Mouse (Mus musculus): ENCODE measurements around the gene Themis2.

The Themis2 gene

DNA sequence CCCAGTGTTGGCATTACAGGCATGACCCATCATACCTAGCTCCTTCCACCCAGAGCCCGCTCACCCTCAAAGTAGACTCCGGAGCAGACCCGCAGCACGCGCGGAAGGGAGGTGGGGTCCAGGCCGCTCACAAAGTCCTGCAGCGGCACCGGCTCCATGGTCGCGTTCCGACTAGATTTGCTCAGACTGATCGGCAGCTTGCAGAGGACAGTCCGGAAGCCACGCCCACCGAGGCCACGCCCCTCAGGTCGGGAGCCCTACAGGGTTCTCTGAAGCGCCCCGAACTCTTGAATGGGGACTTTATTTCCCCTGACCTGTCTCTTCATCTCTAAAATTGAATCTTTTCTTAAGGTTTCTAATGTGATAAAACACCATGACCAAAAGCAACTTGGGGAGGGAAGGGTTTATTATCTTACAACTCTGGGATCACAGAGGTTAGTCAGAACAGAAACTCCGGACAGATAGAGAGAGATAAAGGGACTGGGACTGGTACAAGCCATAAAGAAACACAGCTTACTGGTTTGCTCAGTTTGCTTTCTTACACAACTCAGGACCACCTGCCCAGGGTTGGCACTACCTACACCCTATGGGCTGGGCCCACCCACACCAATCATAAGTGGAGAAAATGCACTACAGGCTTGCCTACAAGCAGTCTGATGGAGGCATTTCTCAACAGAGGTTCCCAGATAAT, at the start of gene Themis2:
Gene Themis2 (minus strand): TSS at position 192 of the 691 bp plus-strand sequence.
- peak; percentile 91 for DNase-seq (ENCODE audit: low read depth)

DNA sequence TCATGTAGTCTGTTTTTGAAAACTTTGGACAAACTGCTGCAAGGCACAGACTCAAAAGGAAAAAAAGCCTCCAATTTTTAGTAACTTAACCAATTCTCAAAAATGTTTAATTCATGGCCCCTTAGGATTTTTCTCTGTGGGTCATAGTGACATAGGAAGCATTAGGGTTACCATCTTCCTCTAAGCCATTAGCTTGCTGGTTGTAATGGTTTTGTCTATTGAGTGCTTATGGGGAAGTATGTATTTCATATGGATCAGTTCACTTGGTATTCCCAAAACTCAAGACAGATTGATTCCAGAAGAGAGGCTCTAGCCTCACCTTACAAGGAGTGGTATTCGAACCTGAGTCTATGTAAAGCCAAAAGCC, 47.5 kb upstream of the Themis2 start:
- no peak for DNase-seq (ENCODE audit: low read depth)

DNA sequence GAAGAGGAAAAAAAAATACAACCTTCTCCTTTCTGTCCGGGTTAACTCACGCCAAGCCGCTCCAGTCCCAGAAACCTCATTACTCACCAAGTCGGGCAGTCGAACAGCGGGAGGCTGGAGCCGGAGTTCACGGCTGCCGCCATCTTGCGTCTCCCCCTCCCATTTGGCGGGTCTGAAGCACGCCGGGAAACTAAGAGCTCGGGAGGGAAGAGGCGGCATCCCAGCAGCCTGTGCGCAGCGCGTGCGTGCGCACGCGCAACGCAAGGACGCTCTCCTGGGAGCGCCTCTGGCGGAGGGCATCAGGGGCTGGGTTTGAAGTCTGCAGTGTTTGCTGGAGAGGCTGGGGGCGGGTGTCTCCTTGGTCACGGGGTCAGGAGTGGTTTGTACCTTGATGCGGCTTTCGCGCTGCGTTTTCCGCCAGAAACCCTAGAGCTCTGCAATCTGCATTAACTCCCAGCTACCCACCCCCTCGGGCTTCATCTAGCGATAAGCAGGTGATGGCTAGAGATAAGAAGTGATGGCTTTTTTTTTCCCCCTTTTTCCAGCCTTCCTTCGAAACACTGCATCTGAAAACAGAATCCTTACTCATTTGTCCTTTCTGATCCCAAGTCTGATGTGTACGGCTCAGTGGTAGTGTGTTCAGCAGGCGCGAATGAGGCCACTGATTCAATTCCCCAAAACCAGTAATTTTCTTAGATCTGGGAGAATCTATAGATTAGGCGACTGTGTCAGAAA, 47.0 kb upstream of the Themis2 start, which contains the start of gene Ppp1r8:
Gene Ppp1r8 (minus strand): TSS at position 200 of the 735 bp plus-strand sequence.
- DNase-seq (ENCODE audit: low read depth), result peak; percentile 95

DNA sequence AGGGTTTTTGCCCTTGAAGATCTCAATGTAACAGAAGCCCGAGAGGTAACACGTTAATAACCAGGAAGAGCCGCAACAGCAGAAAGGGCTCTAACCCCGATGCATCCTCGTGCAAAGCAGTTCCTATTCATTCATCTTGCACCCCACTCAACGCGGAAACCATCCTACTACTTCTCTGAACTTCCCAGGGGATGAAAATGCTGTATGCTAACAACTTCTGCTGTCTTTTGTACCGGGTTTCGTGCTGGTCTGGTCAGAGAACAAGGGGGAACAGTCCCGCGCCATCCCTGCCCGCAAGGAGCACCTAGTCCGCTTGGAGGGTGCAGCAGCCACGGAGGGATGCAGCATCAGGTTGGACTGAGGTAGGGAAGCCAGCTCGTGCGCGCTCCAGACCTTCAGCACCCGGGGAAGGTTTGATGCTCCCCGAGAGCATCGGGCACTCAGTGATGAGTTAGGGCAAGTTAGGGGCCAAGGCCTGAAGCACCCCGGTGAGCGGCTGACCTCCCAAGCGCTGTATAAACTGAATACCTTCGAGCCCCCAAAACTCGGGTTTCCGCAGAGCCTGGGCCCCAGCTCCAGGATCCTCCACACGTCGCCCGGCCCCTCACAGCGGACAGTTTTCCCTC, 46.2 kb upstream of the Themis2 start:
- peak; percentile 62 for DNase-seq (ENCODE audit: low read depth)

DNA sequence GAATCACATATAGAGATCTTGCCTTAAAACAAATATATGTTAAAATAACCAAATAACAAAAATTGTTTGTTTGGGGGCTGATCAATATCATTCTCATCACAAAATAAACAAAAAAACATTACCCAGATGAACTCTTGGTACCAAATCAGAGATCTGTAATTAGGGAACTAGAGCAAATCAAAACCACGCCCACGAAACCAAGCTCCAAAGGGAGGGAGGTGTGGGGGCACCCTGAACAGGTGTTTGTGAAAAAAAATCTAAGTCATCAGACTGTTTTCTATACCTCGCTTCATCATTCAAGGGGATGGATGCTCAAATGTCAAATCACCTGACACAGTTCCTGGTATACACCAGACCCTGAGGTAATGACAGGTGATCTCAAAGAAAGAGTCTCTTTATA, 45.3 kb upstream of the Themis2 start:
- peak; percentile 29 for DNase-seq (ENCODE audit: low read depth)

DNA sequence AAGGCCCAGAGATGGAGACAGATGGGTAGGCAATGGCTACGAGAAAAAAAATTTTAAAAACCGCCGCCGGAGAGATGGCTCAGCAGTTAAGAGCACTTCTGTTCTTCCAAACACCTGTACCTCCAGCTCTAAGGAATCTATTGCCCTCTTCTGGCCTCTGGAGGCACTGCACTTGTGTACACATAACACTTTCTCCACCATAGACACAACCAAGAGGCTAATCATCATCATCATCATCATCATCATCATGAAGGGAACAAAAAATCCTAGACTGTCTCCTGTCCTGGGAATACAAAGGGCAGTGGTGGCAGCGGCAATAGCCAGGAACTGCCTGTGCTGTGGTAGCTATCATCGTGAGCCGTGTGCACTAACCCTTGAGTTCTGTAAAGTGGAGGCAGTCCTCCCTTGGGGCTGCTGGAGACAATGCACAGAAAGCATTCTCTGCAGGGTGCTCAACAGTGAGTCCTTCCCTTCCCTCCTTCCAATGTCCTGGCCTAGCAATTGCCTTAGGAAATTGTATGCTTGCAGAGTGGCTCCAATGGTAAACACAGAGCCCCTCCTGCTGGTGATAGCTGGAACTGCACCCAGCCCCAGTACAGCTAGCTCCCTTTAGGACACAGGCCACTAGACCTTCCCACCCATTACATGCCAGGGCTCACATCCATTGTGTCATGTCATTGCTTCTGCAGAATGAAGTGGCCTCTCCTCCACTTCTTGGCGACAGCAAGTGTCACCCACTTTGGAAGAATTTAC, 27.6 kb upstream of the Themis2 start:
- DNase-seq (ENCODE audit: low read depth), result peak; percentile 92

DNA sequence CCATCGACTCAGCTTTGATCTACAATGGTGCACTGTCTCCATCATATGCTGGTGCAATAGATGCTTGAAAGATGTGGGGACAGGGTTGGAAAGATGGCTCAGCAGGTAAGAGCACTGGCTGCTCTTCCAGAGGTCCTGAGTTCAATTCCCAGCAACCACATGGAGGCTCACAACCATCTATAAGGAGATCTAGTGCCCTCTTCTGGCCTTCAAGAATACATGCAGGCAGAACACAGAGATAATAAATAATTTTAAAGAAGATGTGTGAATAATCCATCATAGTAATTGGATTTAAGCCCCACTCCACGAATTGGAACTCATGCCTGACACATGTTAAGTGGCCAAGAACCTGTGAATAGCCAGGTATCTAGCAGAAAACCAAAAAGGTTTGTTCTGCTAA, 22.3 kb upstream of the Themis2 start:
- DNase-seq (ENCODE audit: low read depth), result no peak

DNA sequence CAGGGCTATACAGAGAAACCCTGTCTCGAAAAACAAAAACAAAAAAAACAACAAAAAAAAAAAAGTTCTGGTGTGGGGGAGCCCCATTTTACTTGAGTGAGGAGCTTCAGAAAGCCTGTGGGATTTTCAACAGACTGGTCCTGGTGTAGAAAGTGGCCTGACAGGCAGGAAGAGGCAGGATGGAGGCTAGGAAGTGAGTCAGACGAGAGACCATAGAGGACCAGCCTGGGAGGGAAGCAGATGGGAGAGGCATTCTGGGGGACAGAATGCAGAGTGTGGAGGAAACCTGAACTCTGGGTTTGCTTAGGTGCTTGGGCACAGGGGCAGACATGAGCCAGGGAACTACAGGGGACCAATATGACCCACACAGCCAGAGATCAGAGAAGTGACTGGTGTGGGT, 20.7 kb upstream of the Themis2 start:
- DNase-seq (ENCODE audit: low read depth), result no peak

DNA sequence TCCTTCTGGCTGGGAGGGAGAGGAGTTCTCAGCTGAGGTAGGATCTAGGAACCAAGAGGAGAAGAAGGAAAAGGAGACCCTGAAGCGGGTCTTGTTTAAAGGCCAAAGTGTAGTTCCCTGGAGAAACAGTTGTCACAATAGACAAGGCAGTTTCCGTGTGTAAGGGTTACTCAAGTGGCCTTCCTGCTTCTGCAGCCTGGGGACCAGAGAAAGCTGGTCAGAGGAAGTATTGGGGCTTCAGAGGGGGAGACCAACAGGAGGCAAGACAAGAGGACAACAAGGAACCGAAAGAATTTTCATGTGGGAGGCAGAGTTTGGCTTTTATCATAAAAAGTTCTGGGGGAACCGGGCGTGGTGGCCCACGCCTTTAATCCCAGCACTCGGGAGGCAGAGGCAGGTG, 20.2 kb upstream of the Themis2 start:
- no peak for DNase-seq (ENCODE audit: low read depth)

DNA sequence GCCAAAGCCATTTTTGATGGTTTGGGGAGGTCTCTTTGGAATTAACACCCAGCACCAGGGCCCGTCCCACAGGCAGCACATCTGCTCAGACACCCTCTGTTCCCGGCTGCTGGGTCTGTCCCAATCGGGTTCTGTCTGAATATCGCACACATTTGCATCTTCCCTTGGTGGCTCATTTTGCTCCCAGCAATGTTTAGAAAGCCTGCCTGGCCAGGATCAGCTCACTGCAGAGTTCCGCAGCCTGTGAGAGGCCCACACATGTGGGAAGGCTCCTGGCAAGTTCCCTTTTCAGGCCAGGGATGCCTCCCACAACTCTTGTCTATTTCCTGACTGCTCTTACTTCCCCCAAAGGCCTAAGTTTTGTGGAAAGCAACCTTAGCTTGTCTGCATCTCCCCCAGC, 13.4 kb upstream of the Themis2 start:
- DNase-seq (ENCODE audit: low read depth), result no peak

DNA sequence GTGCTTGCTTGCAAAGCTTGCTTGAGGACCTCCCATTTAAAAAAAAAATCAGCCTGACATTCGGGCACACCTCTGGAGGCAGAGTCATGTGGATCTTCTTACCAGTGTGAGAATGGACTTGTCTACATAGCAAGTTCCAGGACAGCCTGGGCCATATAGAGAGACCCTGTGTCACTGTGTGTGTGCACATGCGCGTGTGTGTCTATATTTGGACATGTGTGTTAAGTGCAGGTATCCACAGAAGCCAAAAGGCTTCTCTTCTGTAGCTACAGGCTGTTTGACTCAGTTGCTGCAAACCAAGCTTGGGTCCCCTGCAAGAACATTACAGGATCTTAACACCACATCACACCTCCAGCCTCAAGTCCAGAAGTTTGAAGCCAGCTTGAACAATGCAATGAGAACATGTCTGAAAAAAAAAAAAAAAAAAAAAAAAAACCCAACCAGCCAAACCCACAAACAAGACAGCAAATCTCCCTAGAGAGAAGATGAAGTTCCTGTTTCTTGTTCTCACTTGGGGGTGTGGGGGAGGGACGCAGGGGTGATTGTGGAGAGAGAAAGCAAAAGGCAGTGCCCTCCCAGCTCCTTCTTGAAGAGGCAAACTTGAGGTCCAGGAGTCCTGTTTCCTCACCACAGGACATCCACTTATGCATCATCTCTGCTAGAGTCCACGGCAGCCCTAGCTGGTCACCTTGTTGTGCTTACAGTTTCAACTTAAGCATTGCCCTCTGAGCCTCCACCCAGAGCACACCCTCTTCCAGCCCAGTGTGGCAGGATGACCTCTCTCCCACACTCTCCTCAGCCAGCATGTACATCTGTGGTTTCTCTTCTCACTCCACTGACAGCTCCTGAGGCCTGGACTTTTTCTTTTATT, 11.8 kb upstream of the Themis2 start:
- DNase-seq (ENCODE audit: low read depth), result peak; percentile 72

DNA sequence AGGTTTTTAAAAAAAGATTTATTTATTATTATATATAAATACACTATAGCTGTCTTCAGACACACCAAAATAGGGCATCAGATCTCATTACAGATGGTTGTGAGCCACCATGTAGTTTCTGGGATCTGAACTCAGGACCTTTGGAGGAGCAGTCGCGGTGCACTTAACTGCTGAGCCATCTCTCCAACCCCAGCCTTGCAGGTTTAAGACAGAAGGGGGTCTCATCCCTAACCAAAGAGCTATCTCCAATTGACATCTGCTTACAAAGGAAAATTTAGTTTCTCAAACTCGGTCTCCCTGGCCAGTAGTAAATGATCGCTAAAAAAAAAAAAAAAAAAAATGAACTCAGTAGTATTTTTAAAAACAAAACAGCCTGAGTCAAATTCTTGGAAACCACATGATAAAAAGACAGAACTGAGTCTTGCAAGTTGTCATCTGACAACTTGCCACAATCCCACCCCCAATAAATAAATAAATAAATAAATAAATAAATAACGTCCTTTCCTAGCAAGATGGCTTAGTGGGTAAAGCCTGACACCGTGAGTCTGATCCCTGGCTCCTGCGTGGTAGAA, 10.5 kb upstream of the Themis2 start:
- DNase-seq (ENCODE audit: low read depth), result no peak

DNA sequence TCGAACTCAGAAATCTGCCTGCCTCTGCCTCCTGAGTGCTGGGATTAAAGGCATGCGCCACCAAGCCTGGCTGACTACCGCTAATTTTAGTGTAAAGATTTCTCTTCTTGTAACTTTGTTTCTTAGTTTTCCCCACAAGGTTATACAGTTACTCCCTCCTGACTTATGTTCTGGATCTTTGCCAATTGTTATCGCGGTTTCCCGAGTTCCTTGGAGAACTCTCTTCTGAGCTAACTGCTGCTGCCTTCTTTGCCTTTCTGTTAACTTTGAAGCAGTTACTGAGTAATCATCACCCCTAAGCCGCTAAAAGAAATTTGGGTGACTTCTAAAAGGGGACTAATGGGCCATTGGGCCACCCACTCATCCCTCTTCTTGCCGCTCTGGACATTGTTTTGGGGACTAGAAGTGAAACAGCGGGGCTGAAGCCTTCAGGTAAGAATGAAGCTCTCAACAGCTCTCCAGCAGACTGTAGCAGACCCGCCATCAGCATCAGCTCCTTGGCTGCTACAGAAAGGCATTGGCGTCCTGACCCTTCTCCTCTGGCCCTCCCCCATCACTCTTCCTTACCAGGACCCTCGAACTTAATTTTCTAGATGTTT, 9.5 kb upstream of the Themis2 start:
- no peak for DNase-seq (ENCODE audit: low read depth)

DNA sequence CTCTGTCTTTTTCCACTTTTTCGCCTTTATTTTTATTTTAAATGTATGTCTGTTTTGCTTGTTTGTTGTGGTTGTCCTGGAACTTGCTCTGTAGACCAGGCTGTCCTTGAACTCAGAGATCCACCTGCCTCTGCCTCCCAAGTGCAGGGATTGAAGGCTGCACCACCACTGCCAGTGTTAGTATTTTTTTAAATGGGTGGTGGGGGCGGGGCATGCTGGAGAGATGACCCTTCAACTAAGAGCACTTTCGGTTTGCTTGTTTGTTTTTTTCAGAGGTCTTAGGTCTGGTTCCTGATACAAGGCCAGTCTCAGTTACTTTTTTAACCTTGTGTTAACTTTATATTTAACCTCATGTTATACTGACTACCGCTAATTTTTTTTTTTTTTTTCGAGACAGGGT, 9.0 kb upstream of the Themis2 start:
- DNase-seq (ENCODE audit: low read depth), result no peak

DNA sequence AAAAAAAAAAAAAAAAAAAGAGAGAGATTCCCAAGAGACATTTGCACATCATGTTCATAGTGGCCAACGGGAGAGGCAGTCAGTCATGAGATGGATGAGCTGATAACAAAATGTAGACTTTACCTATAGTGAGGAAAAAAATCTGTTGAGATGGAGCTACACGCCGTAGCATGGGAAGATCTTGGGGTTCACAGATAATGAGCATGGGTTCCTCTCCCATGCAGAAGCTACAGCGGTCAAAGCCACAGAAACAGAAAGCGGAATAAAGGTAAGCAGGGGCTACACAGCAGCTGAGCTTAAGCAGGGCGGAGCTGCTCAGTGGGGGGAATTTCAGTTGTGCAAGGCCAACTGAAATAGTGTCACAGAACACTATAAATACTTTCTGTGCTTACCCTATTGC, 8.1 kb upstream of the Themis2 start:
- DNase-seq (ENCODE audit: low read depth), result peak; percentile 59

DNA sequence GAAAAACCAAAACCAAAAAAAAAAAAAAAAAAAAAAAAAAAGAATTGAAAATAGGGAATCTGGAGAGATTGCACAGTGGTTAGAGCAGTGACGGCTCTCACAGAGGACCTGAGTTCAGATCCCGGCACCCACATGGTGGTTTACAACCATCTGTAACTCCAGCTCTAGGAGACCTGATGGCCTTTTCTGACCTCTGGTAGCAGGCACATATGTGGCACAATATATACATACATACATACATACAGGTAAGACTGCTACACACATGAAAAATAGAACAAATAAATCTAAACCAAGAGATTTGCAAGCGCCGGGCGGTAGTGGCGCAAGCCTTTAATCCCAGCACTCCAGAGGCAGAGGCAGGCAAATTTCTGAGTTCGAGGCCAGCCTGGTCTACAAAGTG, 7.7 kb upstream of the Themis2 start:
- DNase-seq (ENCODE audit: low read depth), result no peak

DNA sequence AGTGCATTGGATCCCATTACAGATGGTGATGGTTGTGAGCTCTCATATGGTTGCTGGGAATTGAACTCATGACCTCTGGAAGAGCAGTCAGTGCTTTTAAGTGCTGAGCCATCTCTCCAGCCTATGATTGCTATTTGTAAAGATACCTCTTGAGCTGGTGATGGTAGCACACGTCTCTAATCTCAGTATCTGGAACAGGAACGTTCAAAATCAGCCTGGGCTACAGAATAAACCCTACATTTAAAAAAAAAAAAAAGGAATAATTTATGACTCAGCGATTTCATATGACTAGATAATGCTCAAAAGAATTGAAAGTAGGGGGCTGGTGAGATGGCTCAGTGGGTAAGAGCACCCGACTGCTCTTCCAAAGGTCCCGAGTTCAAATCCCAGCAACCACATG, 7.0 kb upstream of the Themis2 start:
- DNase-seq (ENCODE audit: low read depth), result no peak

DNA sequence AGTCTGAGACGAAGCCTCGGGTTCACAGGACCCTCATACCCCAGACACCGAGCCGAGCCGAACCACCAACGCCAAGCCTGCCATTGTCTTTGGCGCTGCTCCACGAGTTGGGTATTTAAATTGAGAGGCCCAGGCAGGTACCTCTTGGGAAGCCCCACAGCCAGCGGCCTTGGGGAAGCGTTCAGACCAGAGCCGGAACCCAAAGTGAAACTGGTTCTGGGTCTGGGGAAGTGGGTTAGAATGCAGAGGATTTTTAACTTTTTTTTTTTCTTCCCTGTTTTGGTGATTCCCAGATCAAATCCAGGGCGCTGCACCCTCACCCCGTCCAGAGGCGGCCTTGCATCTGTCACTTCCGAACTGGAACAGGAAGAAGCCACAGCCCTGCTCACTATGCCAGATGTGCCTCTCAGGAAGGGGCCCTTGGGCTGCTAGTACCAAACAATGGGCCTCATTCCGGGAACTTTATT, 6.0 kb upstream of the Themis2 start:
- DNase-seq (ENCODE audit: low read depth), result peak; percentile 78

DNA sequence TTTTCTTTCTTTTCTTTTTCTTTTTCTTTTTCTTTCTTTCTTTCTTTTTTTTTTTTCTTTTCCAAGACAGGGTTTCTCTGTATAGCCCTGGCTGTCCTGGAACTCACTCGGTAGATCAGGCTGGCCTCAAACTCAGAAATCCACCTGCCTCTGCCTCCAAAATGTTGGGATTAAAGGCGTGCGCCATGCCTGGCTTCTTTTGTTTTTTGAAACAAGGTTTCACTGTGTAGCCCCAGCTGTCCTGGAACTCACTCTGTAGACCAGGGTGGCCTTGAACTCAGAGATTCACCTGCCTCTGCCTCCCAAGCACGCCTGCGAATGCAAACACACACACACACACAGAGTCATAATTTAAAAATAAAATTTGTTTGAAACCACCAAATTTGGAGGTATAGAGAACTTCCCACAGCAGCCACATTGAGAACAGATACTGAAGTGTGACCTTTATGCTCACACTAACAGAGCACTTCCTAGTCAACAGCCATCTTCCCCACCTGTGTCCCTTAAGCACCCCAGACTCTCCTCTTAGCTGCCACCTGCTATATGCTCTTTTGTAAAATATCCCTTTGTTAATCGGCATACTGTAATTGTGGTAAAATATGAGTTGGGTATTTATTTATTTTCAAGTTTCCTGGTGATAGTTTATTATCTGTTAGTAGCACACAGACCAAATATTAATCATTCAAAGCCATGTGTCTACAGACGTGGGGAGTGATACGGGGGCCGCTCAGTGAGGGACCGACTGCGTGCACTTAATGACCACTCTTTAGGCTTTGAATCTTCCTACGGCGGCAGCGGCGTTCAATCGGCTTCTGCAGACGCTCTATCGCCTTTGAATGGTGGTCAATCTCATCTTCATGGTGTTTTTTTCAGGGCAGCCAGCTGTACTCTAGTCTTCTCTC, 5.2 kb upstream of the Themis2 start:
- no peak for DNase-seq (ENCODE audit: low read depth)

DNA sequence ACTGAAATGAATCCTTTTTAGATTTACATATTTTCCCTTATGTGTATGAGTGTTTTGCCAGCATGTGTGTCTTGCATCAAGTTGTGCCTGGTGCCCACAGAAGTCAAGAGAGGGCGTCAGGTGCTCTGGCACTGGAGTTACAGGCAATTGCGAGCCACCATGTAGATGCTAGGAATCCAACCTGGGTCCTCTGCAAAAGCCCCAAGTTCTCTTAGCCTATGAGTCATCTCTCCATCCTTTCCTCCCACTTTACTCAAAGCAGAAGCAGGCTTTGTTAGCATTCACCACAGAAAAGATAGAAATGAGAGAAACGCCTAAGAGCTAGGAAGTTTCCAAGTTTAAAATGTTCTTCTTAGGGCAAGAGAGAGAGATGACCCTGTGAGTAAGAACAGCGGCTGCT, 3.7 kb upstream of the Themis2 start:
- peak; percentile 49 for DNase-seq (ENCODE audit: low read depth)
